Mouse (Mus musculus) embryonic fibroblast, embryonic 13.5 days (primary cell): ENCODE measurements at regions not wholly inside any gene's neighbourhood (a gene's known extent, or its start where the extent isn't known, plus 50 kb on each side); places are given as distances from the start of the nearest gene placed in this dataset.

Experiments
- CTCF ChIP-seq: IDR thresholded peaks from 2 replicates; pipeline ENCODE4 v1.5.1; 2011; ENCODE audit warnings: mild to moderate bottlenecking, control low read depth, low read length, moderate library complexity, borderline replicate concordance; ENCODE audit not compliant: insufficient read depth
- POLR2A ChIP-seq: IDR thresholded peaks from 2 replicates; pipeline ENCODE4 v1.6.1; 2011; ENCODE audit warnings: low read depth, mild to moderate bottlenecking, control low read depth, low read length, moderate library complexity

GRCm38 (mm10) chr12:94332351-94332750 is 1359.7 kb upstream of the Flrt2 start:
- TF ChIP-seq CTCF (no peak), POLR2A (no peak)
